Mouse (Mus musculus): ENCODE data around the gene P4ha2. TPM values are rescaled to one million over a fixed set of nuclear protein-coding genes. Genes with fewer than 3 reads are reported as not detected.

P4ha2 gene
- polyA plus RNA-seq, 1 experiment from 2014 or later = 9.7 TPM

- Histone ChIP-seq H3K4me2 (ENCODE audit: low read length) (no peak overlapping the region), H3K4me1 (ENCODE audit: control insufficient read depth, insufficient read depth, low read length) (peaks cover 18% of the 10 kb centered on the region), H3K36me3 (ENCODE audit: control insufficient read depth, insufficient read depth, low read length) (no peaks in the 10 kb centered on the region), H3K27me3 (ENCODE audit: control insufficient read depth, insufficient read depth, low read depth, low read length) (no peaks in the 10 kb centered on the region), H3K9ac (ENCODE audit: low read depth, low read length) (no peak overlapping the region), H3K27ac (ENCODE audit: low read length) (no peak overlapping the region), H3K4me3 (ENCODE audit: low read depth, low read length) (no peak overlapping the region), H3K9me3 (replicated peaks; ENCODE audit: control insufficient read depth, low read length, poor library complexity, severe bottlenecking) (no peaks in the 10 kb centered on the region)
- 89% methylated on average over 7 of the region's 7 CpGs for WGBS
- no peak for ATAC-seq
Observed at GRCm38 (mm10) chr11:54111291-54111690, 11.4 kb downstream of the P4ha2 start.

- H3K9ac ChIP-seq (ENCODE audit: low read depth, low read length) = no peak overlapping the region
- H3K4me3 ChIP-seq (ENCODE audit: low read depth, low read length) = no peak overlapping the region
- no peaks in the 10 kb centered on the region for H3K27me3 ChIP-seq (ENCODE audit: control insufficient read depth, insufficient read depth, low read depth, low read length)
- no peaks in the 10 kb centered on the region for H3K36me3 ChIP-seq (ENCODE audit: control insufficient read depth, insufficient read depth, low read length)
- no peak overlapping the region; the same call in 1 of the 2 replicates for H3K4me2 ChIP-seq (ENCODE audit: low read length)
- 67% methylated on average over 21 of the region's 21 CpGs for WGBS
- 0 out of 2 replicates have a peak, but pooled peaks have one; percentile 15 for ATAC-seq
- H3K27ac ChIP-seq (ENCODE audit: low read length) = peak overlapping the region; percentile 56
- H3K4me1 ChIP-seq (ENCODE audit: control insufficient read depth, insufficient read depth, low read length) = peaks cover 18% of the 10 kb centered on the region
- H3K9me3 ChIP-seq (replicated peaks; ENCODE audit: control insufficient read depth, low read length, poor library complexity, severe bottlenecking) = no peaks in the 10 kb centered on the region
Observed at GRCm38 (mm10) chr11:54111976-54112741, 12.3 kb downstream of the P4ha2 start.

- ATAC-seq = peak; percentile 98
- peak overlapping the region; percentile 55 for H3K9ac ChIP-seq (ENCODE audit: low read depth, low read length)
- 2% methylated on average over 10 of the region's 10 CpGs for WGBS
Observed at GRCm38 (mm10) chr11:54112920-54113319, 13.0 kb downstream of the P4ha2 start.

GRCm38 (mm10) chr11:54113352-54113751 is 13.5 kb downstream of the P4ha2 start:
- no peaks in the 10 kb centered on the region for H3K36me3 ChIP-seq (ENCODE audit: control insufficient read depth, insufficient read depth, low read length)
- peak overlapping the region; percentile 55 for H3K9ac ChIP-seq (ENCODE audit: low read depth, low read length)
- no peaks in the 10 kb centered on the region for H3K27me3 ChIP-seq (ENCODE audit: control insufficient read depth, insufficient read depth, low read depth, low read length)
- peak overlapping the region; percentile 32 for H3K4me2 ChIP-seq (ENCODE audit: low read length)
- H3K27ac ChIP-seq (ENCODE audit: low read length) = peak overlapping the region; percentile 56
- H3K4me3 ChIP-seq (ENCODE audit: low read depth, low read length) = no peak overlapping the region
- H3K4me1 ChIP-seq (ENCODE audit: control insufficient read depth, insufficient read depth, low read length) = peaks cover 18% of the 10 kb centered on the region
- 15% methylated on average over 4 of the region's 4 CpGs for WGBS
- H3K9me3 ChIP-seq (replicated peaks; ENCODE audit: control insufficient read depth, low read length, poor library complexity, severe bottlenecking) = no peaks in the 10 kb centered on the region
- ATAC-seq = peak; percentile 15; the same call in 1 of the 2 replicates

More at GRCm38 (mm10) chr11:54112920-54113319, 13.0 kb downstream of the P4ha2 start:
- Histone ChIP-seq H3K27me3 (ENCODE audit: control insufficient read depth, insufficient read depth, low read depth, low read length) (no peaks in the 10 kb centered on the region), H3K4me1 (ENCODE audit: control insufficient read depth, insufficient read depth, low read length) (peaks cover 18% of the 10 kb centered on the region), H3K4me3 (ENCODE audit: low read depth, low read length) (no peak overlapping the region), H3K4me2 (ENCODE audit: low read length) (peak overlapping the region; percentile 32), H3K36me3 (ENCODE audit: control insufficient read depth, insufficient read depth, low read length) (no peaks in the 10 kb centered on the region), H3K27ac (ENCODE audit: low read length) (peak overlapping the region; percentile 56), H3K9me3 (replicated peaks; ENCODE audit: control insufficient read depth, low read length, poor library complexity, severe bottlenecking) (no peaks in the 10 kb centered on the region)

GRCm38 (mm10) chr11:54114746-54115145 is 14.9 kb downstream of the P4ha2 start:
- H3K4me2 ChIP-seq (ENCODE audit: low read length) = no peak overlapping the region
- 85% methylated on average over 3 of the region's 3 CpGs for WGBS
- no peak overlapping the region for H3K4me3 ChIP-seq (ENCODE audit: low read depth, low read length)
- peaks cover 18% of the 10 kb centered on the region for H3K4me1 ChIP-seq (ENCODE audit: control insufficient read depth, insufficient read depth, low read length)
- H3K9ac ChIP-seq (ENCODE audit: low read depth, low read length) = no peak overlapping the region
- H3K27ac ChIP-seq (ENCODE audit: low read length) = no peak overlapping the region
- no peak for ATAC-seq
- no peaks in the 10 kb centered on the region for H3K27me3 ChIP-seq (ENCODE audit: control insufficient read depth, insufficient read depth, low read depth, low read length)
- no peaks in the 10 kb centered on the region for H3K36me3 ChIP-seq (ENCODE audit: control insufficient read depth, insufficient read depth, low read length)
- H3K9me3 ChIP-seq (replicated peaks; ENCODE audit: control insufficient read depth, low read length, poor library complexity, severe bottlenecking) = no peaks in the 10 kb centered on the region

- Histone ChIP-seq H3K4me1 (ENCODE audit: control insufficient read depth, insufficient read depth, low read length) (peaks cover 18% of the 10 kb centered on the region), H3K27me3 (ENCODE audit: control insufficient read depth, insufficient read depth, low read depth, low read length) (no peaks in the 10 kb centered on the region), H3K9me3 (replicated peaks; ENCODE audit: control insufficient read depth, low read length, poor library complexity, severe bottlenecking) (no peaks in the 10 kb centered on the region), H3K4me3 (ENCODE audit: low read depth, low read length) (no peak overlapping the region), H3K9ac (ENCODE audit: low read depth, low read length) (no peak overlapping the region), H3K27ac (ENCODE audit: low read length) (no peak overlapping the region), H3K36me3 (ENCODE audit: control insufficient read depth, insufficient read depth, low read length) (no peaks in the 10 kb centered on the region), H3K4me2 (ENCODE audit: low read length) (no peak overlapping the region)
- 94% methylated on average over 8 of the region's 8 CpGs for WGBS
- ATAC-seq = no peak
Observed at GRCm38 (mm10) chr11:54115301-54115700, 15.4 kb downstream of the P4ha2 start.

GRCm38 (mm10) chr11:54115911-54116310 is 16.0 kb downstream of the P4ha2 start:
- peaks cover 18% of the 10 kb centered on the region for H3K4me1 ChIP-seq (ENCODE audit: control insufficient read depth, insufficient read depth, low read length)
- no peak for ATAC-seq
- no peak overlapping the region for H3K4me2 ChIP-seq (ENCODE audit: low read length)
- no peaks in the 10 kb centered on the region for H3K36me3 ChIP-seq (ENCODE audit: control insufficient read depth, insufficient read depth, low read length)
- H3K27me3 ChIP-seq (ENCODE audit: control insufficient read depth, insufficient read depth, low read depth, low read length) = no peaks in the 10 kb centered on the region
- no peak overlapping the region for H3K27ac ChIP-seq (ENCODE audit: low read length)
- no peak overlapping the region for H3K9ac ChIP-seq (ENCODE audit: low read depth, low read length)
- H3K9me3 ChIP-seq (replicated peaks; ENCODE audit: control insufficient read depth, low read length, poor library complexity, severe bottlenecking) = no peaks in the 10 kb centered on the region
- H3K4me3 ChIP-seq (ENCODE audit: low read depth, low read length) = no peak overlapping the region
- WGBS = 38% methylated on average over 3 of the region's 3 CpGs

GRCm38 (mm10) chr11:54116406-54116805 is 16.5 kb downstream of the P4ha2 start:
- Histone ChIP-seq H3K4me2 (ENCODE audit: low read length) (no peak overlapping the region), H3K27me3 (ENCODE audit: control insufficient read depth, insufficient read depth, low read depth, low read length) (no peaks in the 10 kb centered on the region), H3K4me3 (ENCODE audit: low read depth, low read length) (no peak overlapping the region), H3K4me1 (ENCODE audit: control insufficient read depth, insufficient read depth, low read length) (peaks cover 18% of the 10 kb centered on the region), H3K9ac (ENCODE audit: low read depth, low read length) (no peak overlapping the region), H3K27ac (ENCODE audit: low read length) (no peak overlapping the region), H3K36me3 (ENCODE audit: control insufficient read depth, insufficient read depth, low read length) (no peaks in the 10 kb centered on the region), H3K9me3 (replicated peaks; ENCODE audit: control insufficient read depth, low read length, poor library complexity, severe bottlenecking) (no peaks in the 10 kb centered on the region)
- 63% methylated on average over 4 of the region's 4 CpGs for WGBS
- no peak for ATAC-seq

- H3K4me1 ChIP-seq (ENCODE audit: control insufficient read depth, insufficient read depth, low read length) = peaks cover 15% of the 10 kb centered on the region
- H3K27ac ChIP-seq (ENCODE audit: low read length) = no peak overlapping the region
- no peaks in the 10 kb centered on the region for H3K36me3 ChIP-seq (ENCODE audit: control insufficient read depth, insufficient read depth, low read length)
- WGBS = 86% methylated on average over 10 of the region's 10 CpGs
- ATAC-seq = no peak
- no peaks in the 10 kb centered on the region for H3K9me3 ChIP-seq (replicated peaks; ENCODE audit: control insufficient read depth, low read length, poor library complexity, severe bottlenecking)
- no peak overlapping the region for H3K9ac ChIP-seq (ENCODE audit: low read depth, low read length)
- no peak overlapping the region for H3K4me2 ChIP-seq (ENCODE audit: low read length)
- no peaks in the 10 kb centered on the region for H3K27me3 ChIP-seq (ENCODE audit: control insufficient read depth, insufficient read depth, low read depth, low read length)
- no peak overlapping the region for H3K4me3 ChIP-seq (ENCODE audit: low read depth, low read length)
Observed at GRCm38 (mm10) chr11:54117096-54117495, 17.2 kb downstream of the P4ha2 start.

Data from midbrain, embryonic 16.5 days (tissue).